In the genomic region with DNA sequence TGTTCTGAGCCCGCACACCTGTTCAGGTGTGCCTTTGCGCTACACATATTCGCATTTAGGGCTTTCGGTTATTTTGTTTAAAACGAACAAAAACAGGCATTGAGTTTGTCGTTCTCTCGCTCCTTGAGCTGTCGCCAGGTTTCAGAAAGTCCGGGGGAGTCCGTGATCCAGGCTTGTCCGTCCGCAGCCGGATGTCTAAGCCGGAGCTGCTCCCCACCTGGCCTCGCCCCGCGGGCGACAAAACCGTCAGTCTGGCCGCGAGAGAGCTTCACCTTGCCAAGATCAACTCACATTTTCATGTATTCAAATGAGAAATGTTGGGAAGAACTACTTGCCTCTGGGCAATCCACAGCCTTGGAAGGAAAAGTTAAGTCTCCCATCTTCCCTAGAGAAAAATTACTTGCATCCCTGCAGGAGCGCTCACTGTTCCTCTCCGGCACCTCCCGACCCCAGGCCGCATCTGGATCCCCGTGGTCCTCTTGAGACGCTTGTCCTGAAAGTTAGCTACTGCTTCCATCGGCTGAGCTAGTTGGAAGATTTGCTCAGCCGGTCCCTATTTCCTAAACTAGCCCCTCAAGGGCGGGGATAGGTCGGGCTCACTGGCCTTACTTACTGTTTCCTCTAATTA, we compare ENCODE assay signal across 12 mouse cellular contexts. TPM values are rescaled to one million over a fixed set of nuclear protein-coding genes. Genes with fewer than 3 reads are reported as not detected.
A peak's percentile ranks its signal among the peaks of the same experiment; 100 is the strongest.
DNase-seq lines count a peak whose midpoint lies in the region; ATAC-seq lines count a peak whose summit lies in the region.
"Had no signal": no experiment of that assay in that cellular context is flagged by ENCODE, and none has a peak within 500 bp of the region (broad histone marks: within the 10 kb centered on the region; RNA-seq: fewer than 3 reads in every experiment).

No protein-coding gene starts in this region.

- peak; percentile 4 to 7 for DNase-seq in cerebellum, postnatal 14 days
- DNase-seq in cerebellum, adult 8-10 months = no peak
- DNase-seq in kidney, adult 18-20 months = peak; percentile 13
- DNase-seq in kidney, postnatal 25 days = no peak
- DNase-seq in neural tube, embryonic 10.5 days (ENCODE audit: extremely low spot score, low spot score) = peak; percentile 49
- no peak for DNase-seq in MN1 (ENCODE audit: low spot score)
- no peak for DNase-seq in left cerebral cortex, adult 11 months (ENCODE audit: low spot score)
- DNase-seq: adrenal gland, postnatal 10 days; cerebellum, postnatal 36 days; kidney, adult 2 months; liver, embryonic 13.5 days had no signal

- H3K4me1 ChIP-seq in neural tube, embryonic 15.5 days = peaks cover 16% of the 10 kb centered on the region

- H3K9me3 ChIP-seq in neural tube, embryonic 15.5 days (replicated peaks) = no peaks in the 10 kb centered on the region
- H3K9me3 ChIP-seq: liver, embryonic 13.5 days had no signal

- no peak overlapping the region for H3K9ac ChIP-seq in neural tube, embryonic 15.5 days (replicated peaks)
- H3K9ac ChIP-seq: liver, embryonic 13.5 days had no signal

- H3K4me2 ChIP-seq in neural tube, embryonic 15.5 days = no peak overlapping the region
- H3K4me2 ChIP-seq: liver, embryonic 13.5 days had no signal

- peaks cover 96% of the 10 kb centered on the region for H3K27me3 ChIP-seq in neural tube, embryonic 15.5 days (replicated peaks)

- ATAC-seq in neural tube, embryonic 15.5 days (ENCODE audit: low FRiP score) = no peak

- WGBS in neural tube, embryonic 15.5 days = 2% methylated on average over 31 of the region's 31 CpGs

- no peak overlapping the region for H3K27ac ChIP-seq in neural tube, embryonic 15.5 days (replicated peaks)
- H3K27ac ChIP-seq: liver, embryonic 13.5 days had no signal

- H3K4me3 ChIP-seq in neural tube, embryonic 15.5 days (replicated peaks) = no peak overlapping the region
- H3K4me3 ChIP-seq: liver, embryonic 13.5 days had no signal

- no peaks in the 10 kb centered on the region for H3K36me3 ChIP-seq in neural tube, embryonic 15.5 days
- H3K36me3 ChIP-seq: liver, embryonic 13.5 days had no signal

RNA-seq across cellular contexts. Expression of a gene that starts 3.6 kb away (rescaled TPM):
- 0.40 and 1.1 TPM in 2 replicates for polyA plus RNA-seq in neural tube, embryonic 15.5 days (2015; fragmentation: Nextera tagmentation; extraction: Ambion mirVana)

RNA-seq across cellular contexts. Expression of a gene that starts 13.6 kb away (rescaled TPM):
- polyA plus RNA-seq in neural tube, embryonic 15.5 days (2015; fragmentation: Nextera tagmentation; extraction: Ambion mirVana) = 0.75 and 0.83 TPM in 2 replicates

Comparison
In these comparisons a context has a peak if more than half of its experiments do, and no peak if none do; other contexts are left out.
1. DNase-seq: peak in cerebellum, postnatal 14 days (2 of 2), kidney, adult 18-20 months (single experiment) and neural tube, embryonic 10.5 days (single experiment); none in cerebellum, adult 8-10 months (single experiment), kidney, postnatal 25 days (0 of 2), MN1 (single experiment) and left cerebral cortex, adult 11 months (single experiment).